Mouse (Mus musculus): ENCODE data around the gene Actr1b.
A peak's percentile ranks its signal among the peaks of the same experiment; 100 is the strongest.

- TF ChIP-seq CTCF (IDR thresholded peaks at IDR 0.05; ENCODE audit: low read depth) (peak; percentile 88), EP300 (optimal IDR thresholded peaks at IDR 0.05) (no peak)
These were observed 30.2 kb upstream of the Actr1b start for GRCm38 (mm10) chr1:36744268-36744944.
